Mouse (Mus musculus) small intestine, adult 2 months (tissue): ENCODE data around the gene Abt1. TPM values are rescaled to one million over a fixed set of nuclear protein-coding genes. Genes with fewer than 3 reads are reported as not detected.

Experiments
- H3K27ac ChIP-seq: fragments of 200-500 bp; 2 replicates; pipeline ENCODE4 v1.5.1; 2012; ENCODE audit warnings: low read depth, low read length, control low read depth, inconsistent platforms; ENCODE audit not compliant: insufficient read depth
- H3K27me3 ChIP-seq: fragments of 200-500 bp; 2 replicates; pipeline ENCODE4 v1.6.1; 2012; ENCODE audit warnings: mild to moderate bottlenecking, moderate library complexity, low read length, inconsistent platforms; ENCODE audit not compliant: control insufficient read depth, insufficient read depth
- H3K36me3 ChIP-seq: fragments of 200-500 bp; 2 replicates; pipeline ENCODE4 v1.6.1; 2012; ENCODE audit warnings: mild to moderate bottlenecking, low read length, control low read depth, inconsistent platforms; ENCODE audit not compliant: control insufficient read depth, insufficient read depth
- H3K4me1 ChIP-seq: fragments of 200-500 bp; 2 replicates; pipeline ENCODE4 v1.6.1; 2012; ENCODE audit warnings: low read length, inconsistent platforms, mixed read lengths; ENCODE audit not compliant: control insufficient read depth, insufficient read depth, insufficient read length
- H3K4me3 ChIP-seq: fragments of 200-500 bp; 2 replicates; pipeline ENCODE4 v1.5.1; 2012; ENCODE audit warnings: low read depth, mild to moderate bottlenecking, control low read depth, inconsistent platforms, low read length, moderate library complexity
- CTCF ChIP-seq: fragments of 200-500 bp; IDR thresholded peaks from 2 replicates; pipeline ENCODE4 v1.5.1; 2012; ENCODE audit warnings: low read depth, mild to moderate bottlenecking, control low read depth, inconsistent platforms, low read length, moderate library complexity, mixed read lengths; ENCODE audit not compliant: insufficient replicate concordance, insufficient read length; ENCODE audit errors: extremely low read depth
- POLR2A ChIP-seq: fragments of 200-500 bp; IDR thresholded peaks from 2 replicates; pipeline ENCODE4 v1.6.1; 2012; ENCODE audit warnings: low read depth, mild to moderate bottlenecking, control low read depth, inconsistent platforms, low read length, moderate library complexity
- WGBS: fragments of 180-500 bp; shearing (Covaris S2); methylation state at CpG from one replicate; pipeline ENCODE4 v1.1.7; 2018; 5-methylcytosine and 5-hydroxymethylcytosine counted together
- polyA plus RNA-seq: library from polyadenylated mRNA; depleted of rRNA; stranded (reverse); fragments of >200 nt; gene quantifications from 2 replicates; pipeline ENCODE4 v1.2.3, GENCODE M21; 2012

Abt1 gene
- polyA plus RNA-seq, 1 experiment, result 1.2 TPM

DNA sequence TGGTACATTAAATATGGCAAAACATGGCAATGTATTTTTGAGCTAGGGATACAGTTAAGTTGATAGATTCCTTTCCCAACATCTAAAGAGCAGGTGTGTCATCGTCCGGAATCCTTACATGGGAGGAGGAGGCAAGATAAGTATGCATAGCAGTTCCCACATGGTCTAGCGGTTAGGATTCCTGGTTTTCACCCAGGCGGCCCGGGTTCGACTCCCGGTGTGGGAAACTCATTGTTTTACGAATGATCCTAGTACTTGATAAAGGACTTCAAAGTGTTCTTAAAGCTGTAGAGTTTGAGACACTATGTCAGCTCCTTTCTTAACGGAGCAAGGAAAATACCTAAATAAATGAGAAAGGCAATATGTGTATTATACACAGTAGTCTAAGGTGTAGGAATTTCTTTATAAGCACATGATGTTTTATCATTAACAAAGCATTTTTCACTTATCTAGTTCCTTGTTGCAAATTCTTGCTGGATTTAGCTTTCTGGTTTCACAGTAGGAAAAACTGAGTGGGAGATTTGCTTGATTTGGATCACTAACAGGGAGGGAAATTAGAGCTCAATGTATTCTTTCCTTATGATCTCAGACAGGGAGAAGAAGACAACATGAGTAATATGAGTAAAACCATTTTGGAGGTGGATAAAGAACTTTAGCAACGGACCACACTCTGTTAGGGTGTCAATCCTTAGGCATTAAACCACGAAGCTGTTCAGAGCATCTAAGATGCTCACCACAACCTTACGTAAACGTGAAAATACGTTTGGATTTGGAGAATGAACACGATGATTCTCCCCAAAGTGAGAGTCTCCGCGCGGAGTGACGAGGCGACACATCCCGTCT, 39.9 kb upstream of the Abt1 start:
- Histone ChIP-seq H3K36me3 (no peaks in the 10 kb centered on the region), H3K4me3 (peak overlapping the region; percentile 69), H3K27ac (no peak overlapping the region), H3K4me1 (peaks cover 7% of the 10 kb centered on the region; the same call in 1 of the 2 replicates), H3K27me3 (no peaks in the 10 kb centered on the region)
- TF ChIP-seq POLR2A, result no peak
- no peak for TF ChIP-seq CTCF
- WGBS, result 1% methylated on average over 21 of the region's 21 CpGs

- Histone ChIP-seq H3K27me3 (no peaks in the 10 kb centered on the region), H3K36me3 (no peaks in the 10 kb centered on the region), H3K4me3 (no peak overlapping the region), H3K27ac (no peak overlapping the region), H3K4me1 (peaks cover 7% of the 10 kb centered on the region; the same call in 1 of the 2 replicates)
- TF ChIP-seq POLR2A (no peak), CTCF (no peak)
Observed at GRCm38 (mm10) chr13:23462669-23463068, 39.0 kb upstream of the Abt1 start.

- whole genome bisulfite sequencing, result 88% methylated on average over 4 of the region's 4 CpGs
- Histone ChIP-seq H3K27me3 (no peaks in the 10 kb centered on the region), H3K4me3 (no peak overlapping the region), H3K27ac (no peak overlapping the region), H3K36me3 (no peaks in the 10 kb centered on the region), H3K4me1 (peaks cover 7% of the 10 kb centered on the region; the same call in 1 of the 2 replicates)
- TF ChIP-seq POLR2A, result no peak
- no peak for TF ChIP-seq CTCF
Observed at GRCm38 (mm10) chr13:23462063-23462462, 38.4 kb upstream of the Abt1 start.

GRCm38 (mm10) chr13:23459264-23459846, 35.7 kb upstream of the Abt1 start:
- no peaks in the 10 kb centered on the region for H3K27me3 ChIP-seq
- no peaks in the 10 kb centered on the region for H3K36me3 ChIP-seq
- 71% methylated on average over 15 of the region's 15 CpGs for WGBS
- TF ChIP-seq POLR2A (no peak), CTCF (no peak)
- H3K4me3 ChIP-seq, result no peak overlapping the region
- H3K4me1 ChIP-seq, result peaks cover 3% of the 10 kb centered on the region; the same call in 1 of the 2 replicates
- H3K27ac ChIP-seq, result no peak overlapping the region

GRCm38 (mm10) chr13:23453926-23454325, 30.3 kb upstream of the Abt1 start:
- no peak for TF ChIP-seq POLR2A
- no peak for TF ChIP-seq CTCF
- H3K27me3 ChIP-seq, result no peaks in the 10 kb centered on the region
- under 1% methylated on average over 9 of the region's 9 CpGs for WGBS
- H3K36me3 ChIP-seq, result no peaks in the 10 kb centered on the region
- H3K27ac ChIP-seq, result peak overlapping the region; percentile 79
- no peaks in the 10 kb centered on the region for H3K4me1 ChIP-seq
- H3K4me3 ChIP-seq, result peak overlapping the region; percentile 100

DNA sequence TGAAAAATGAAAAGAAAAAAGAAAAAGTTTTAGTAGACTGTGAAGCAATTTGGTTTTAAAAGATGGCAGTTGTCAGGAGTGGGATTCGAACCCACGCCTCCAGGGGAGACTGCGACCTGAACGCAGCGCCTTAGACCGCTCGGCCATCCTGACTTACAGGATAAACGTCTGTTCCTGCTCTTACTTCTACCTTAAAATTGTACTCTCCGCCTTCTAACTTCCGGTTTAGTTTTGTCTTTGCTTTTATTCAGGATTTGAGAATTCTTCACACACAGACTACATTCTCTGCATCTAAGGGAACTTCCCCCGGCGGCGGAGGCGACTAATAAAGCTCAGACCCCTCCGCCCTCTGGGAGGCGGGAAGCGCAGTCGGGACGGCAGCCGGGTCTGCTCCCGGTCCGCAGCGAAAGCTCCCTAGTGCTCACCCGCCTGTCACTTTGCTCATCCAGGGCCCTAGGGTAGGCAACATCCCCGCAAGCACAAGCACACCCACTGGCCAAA, 29.7 kb upstream of the Abt1 start:
- TF ChIP-seq POLR2A (no peak), CTCF (no peak)
- H3K4me1 ChIP-seq, result no peaks in the 10 kb centered on the region
- H3K27ac ChIP-seq, result peak overlapping the region; percentile 79
- no peaks in the 10 kb centered on the region for H3K27me3 ChIP-seq
- H3K4me3 ChIP-seq, result peak overlapping the region; percentile 100
- H3K36me3 ChIP-seq, result no peaks in the 10 kb centered on the region
- WGBS, result under 1% methylated on average over 25 of the region's 25 CpGs

GRCm38 (mm10) chr13:23450398-23450797, 26.7 kb upstream of the Abt1 start:
- Histone ChIP-seq H3K4me1 (no peaks in the 10 kb centered on the region), H3K27ac (no peak overlapping the region), H3K4me3 (peak overlapping the region; percentile 56), H3K27me3 (no peaks in the 10 kb centered on the region), H3K36me3 (no peaks in the 10 kb centered on the region)
- WGBS, result 1% methylated on average over 15 of the region's 15 CpGs
- TF ChIP-seq CTCF, result no peak
- no peak for TF ChIP-seq POLR2A
